Mouse (Mus musculus) MEL (cell line): ENCODE data around the gene Atp10a. TPM values are rescaled to one million over a fixed set of nuclear protein-coding genes. Genes with fewer than 3 reads are reported as not detected.

ENCODE experiments used
- DNase-seq: peaks from one replicate; pipeline ENCODE4 v3.0.0; 2011; ENCODE audit warnings: low read depth, low spot score
- H3K27ac ChIP-seq: 2 replicates; pipeline ENCODE4 v1.5.1; 2012; ENCODE audit warnings: low read depth, mild to moderate bottlenecking, control low read depth, low read length, moderate library complexity; ENCODE audit not compliant: control insufficient read depth
- H3K27me3 ChIP-seq, 2 experiments: fragments of 150-350 bp in 1 of 2; sonication (generic) in 1 of 2; 2 replicates each; pipeline ENCODE4 v1.6.1; 2012; ENCODE audit warnings: low read length in 2 of 2, mild to moderate bottlenecking in 2 of 2, improper control_type of control experiment in 1 of 2, moderate library complexity in 1 of 2; ENCODE audit not compliant: insufficient read depth in 2 of 2, control insufficient read depth in 1 of 2
- H3K36me3 ChIP-seq, 2 experiments: 2 replicates each; pipeline ENCODE4 v1.6.1; 2012 to 2014; ENCODE audit warnings: low read length in 2 of 2, improper control_type of control experiment in 1 of 2, inconsistent platforms in 1 of 2, mild to moderate bottlenecking in 1 of 2; ENCODE audit not compliant: insufficient read depth in 2 of 2, control insufficient read depth in 1 of 2
- H3K4me1 ChIP-seq, 2 experiments: fragments of 150-350 bp in 1 of 2; sonication (generic) in 1 of 2; 2 replicates each; pipeline ENCODE4 v1.6.1; 2012; ENCODE audit warnings: low read length in 2 of 2, improper control_type of control experiment in 1 of 2, mild to moderate bottlenecking in 1 of 2; ENCODE audit not compliant: insufficient read depth in 2 of 2, control insufficient read depth in 1 of 2
- H3K4me3 ChIP-seq, 2 experiments: fragments of 150-350 bp in 1 of 2; sonication (generic) in 1 of 2; 2 replicates each; pipeline ENCODE4 v1.5.1; 2012; ENCODE audit warnings: low read depth in 2 of 2, low read length in 2 of 2, mild to moderate bottlenecking in 2 of 2, moderate library complexity in 2 of 2, control low read depth in 1 of 2, improper control_type of control experiment in 1 of 2; ENCODE audit not compliant: control insufficient read depth in 1 of 2, insufficient read depth in 1 of 2
- H3K79me2 ChIP-seq: 2 replicates; pipeline ENCODE4 v1.6.1; 2012; ENCODE audit warnings: mild to moderate bottlenecking, low read length, moderate library complexity; ENCODE audit not compliant: control insufficient read depth, poor library complexity, insufficient read depth
- H3K9ac ChIP-seq: 2 replicates; pipeline ENCODE4 v1.6.1; 2012; ENCODE audit warnings: low read depth, mild to moderate bottlenecking, control low read depth, low read length, moderate library complexity; ENCODE audit not compliant: control insufficient read depth, poor library complexity, severe bottlenecking
- H3K9me3 ChIP-seq: fragments of 150-350 bp; sonication (generic); replicated peaks from 2 replicates; pipeline ENCODE4 v1.6.1; 2012; ENCODE audit warnings: mild to moderate bottlenecking, low read length, improper control_type of control experiment, moderate library complexity; ENCODE audit not compliant: insufficient read depth
- BHLHE40 ChIP-seq: IDR thresholded peaks from 2 replicates; pipeline ENCODE4 v1.6.1; 2012; ENCODE audit warnings: low read depth, mild to moderate bottlenecking, inconsistent platforms, low read length, improper control_type of control experiment, borderline replicate concordance
- CHD1 ChIP-seq: IDR thresholded peaks from 2 replicates; pipeline ENCODE4 v1.6.1; 2012; ENCODE audit warnings: low read depth, mild to moderate bottlenecking, inconsistent platforms, low read length, improper control_type of control experiment
- EP300 ChIP-seq, 2 experiments: IDR thresholded peaks; 2 replicates each; pipeline ENCODE4 v1.6.1; 2011; ENCODE audit warnings: improper control_type of control experiment in 2 of 2, low read length in 2 of 2, low read depth in 1 of 2, mild to moderate bottlenecking in 1 of 2
- ETS1 ChIP-seq: IDR thresholded peaks from 2 replicates; pipeline ENCODE4 v1.6.1; 2012; ENCODE audit warnings: low read depth, mild to moderate bottlenecking, inconsistent platforms, low read length, improper control_type of control experiment, moderate library complexity
- HCFC1 ChIP-seq: IDR thresholded peaks from 2 replicates; pipeline ENCODE4 v1.6.1; 2012; ENCODE audit warnings: low read depth, mild to moderate bottlenecking, inconsistent platforms, low read length, improper control_type of control experiment, moderate library complexity
- MAX ChIP-seq: IDR thresholded peaks from 2 replicates; pipeline ENCODE4 v1.6.1; 2011; ENCODE audit warnings: low read length, improper control_type of control experiment
- MYB ChIP-seq: IDR thresholded peaks from 2 replicates; pipeline ENCODE4 v1.6.1; 2011; ENCODE audit warnings: mild to moderate bottlenecking, low read depth, low read length, improper control_type of control experiment
- RAD21 ChIP-seq: IDR thresholded peaks from 2 replicates; pipeline ENCODE4 v1.6.1; 2011; ENCODE audit warnings: mild to moderate bottlenecking, low read depth, low read length, improper control_type of control experiment
- RCOR1 ChIP-seq: IDR thresholded peaks from 2 replicates; pipeline ENCODE4 v1.6.1; 2012; ENCODE audit warnings: low read depth, mild to moderate bottlenecking, inconsistent platforms, low read length, improper control_type of control experiment
- SIN3A ChIP-seq: IDR thresholded peaks from 2 replicates; pipeline ENCODE4 v1.6.1; 2012; ENCODE audit warnings: low read length, improper control_type of control experiment, inconsistent platforms
- UBTF ChIP-seq: IDR thresholded peaks from 2 replicates; pipeline ENCODE4 v1.6.1; 2012; ENCODE audit warnings: low read depth, mild to moderate bottlenecking, inconsistent platforms, low read length, improper control_type of control experiment, moderate library complexity, borderline replicate concordance; ENCODE audit not compliant: insufficient read depth
- USF1 ChIP-seq: IDR thresholded peaks from 2 replicates; pipeline ENCODE4 v1.6.1; 2014; ENCODE audit warnings: low read depth, mild to moderate bottlenecking, inconsistent platforms, low read length, improper control_type of control experiment, moderate library complexity
- USF2 ChIP-seq, 2 experiments: IDR thresholded peaks; 2 replicates each; pipeline ENCODE4 v1.6.1; 2011 to 2012; ENCODE audit warnings: improper control_type of control experiment in 2 of 2, low read length in 2 of 2, borderline replicate concordance in 1 of 2, inconsistent platforms in 1 of 2, low read depth in 1 of 2, mild to moderate bottlenecking in 1 of 2; ENCODE audit not compliant: insufficient read depth in 1 of 2
- polyA plus RNA-seq, 2 experiments: library from polyadenylated mRNA; stranded (reverse) in 1 of 2; unstranded in 1 of 2; fragments of >175 nt in 1 of 2; fragments of >200 nt in 1 of 2; gene quantifications; 2 replicates each; pipeline versions ENCODE4 v1.2.1 to v1.2.4; 2012; ENCODE audit warnings: low replicate concordance in 2 of 2, low read depth in 1 of 2; ENCODE audit not compliant: insufficient read length in 2 of 2, insufficient read depth in 1 of 2, missing spikeins in 1 of 2
- total RNA-seq: library from RNA; depleted of rRNA; stranded (reverse); fragments of 300-350 nt; gene quantifications from 2 replicates; pipeline ENCODE4 v1.2.3, GENCODE M21; 2012

Gene Atp10a
- total and polyA plus RNA-seq, 3 experiments = not detected

DNA sequence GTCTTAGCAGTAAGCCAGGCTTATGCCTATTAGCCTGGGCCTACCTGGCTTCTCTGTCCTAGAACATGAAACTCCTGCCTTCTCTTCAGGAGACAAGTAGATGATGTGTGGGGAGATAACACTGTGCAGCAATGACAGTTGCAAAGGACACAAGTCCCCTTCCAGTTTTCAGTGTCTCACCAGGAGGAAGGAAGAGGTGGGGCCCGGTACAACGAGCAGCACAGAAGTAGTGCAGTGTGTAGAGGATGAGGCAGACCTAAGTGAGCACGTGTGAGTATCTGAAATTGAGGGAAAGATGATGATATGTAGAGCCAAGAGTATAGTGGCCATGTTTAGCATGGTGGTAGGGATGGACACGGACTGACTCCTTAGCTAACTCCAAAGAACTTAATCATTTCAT, 86.0 kb downstream of the Atp10a start:
- TF ChIP-seq USF2 (IDR thresholded peaks at IDR 0.05; ENCODE audit: borderline replicate concordance in 1 of 2, insufficient read depth in 1 of 2, low read depth in 1 of 2, low read length in 2 of 2) (no peak), RCOR1 (no peak), CHD1 (no peak), EP300 (IDR thresholded peaks at IDR 0.05; ENCODE audit: low read depth in 1 of 2, low read length in 2 of 2) (no peak), RAD21 (no peak), MAX (no peak), HCFC1 (no peak), BHLHE40 (no peak), UBTF (no peak), USF1 (no peak), MYB (no peak), SIN3A (no peak)
- no peaks in the 10 kb centered on the region for H3K9me3 ChIP-seq
- no peak overlapping the region for H3K27ac ChIP-seq
- H3K79me2 ChIP-seq = no peaks in the 10 kb centered on the region
- H3K27me3 ChIP-seq = no peaks in the 10 kb centered on the region
- no peaks in the 10 kb centered on the region for H3K4me1 ChIP-seq
- DNase-seq = no peak
- no peak overlapping the region for H3K4me3 ChIP-seq
- no peaks in the 10 kb centered on the region for H3K36me3 ChIP-seq
- H3K9ac ChIP-seq = no peak overlapping the region

- H3K79me2 ChIP-seq = no peaks in the 10 kb centered on the region
- no peak overlapping the region for H3K4me3 ChIP-seq
Measured at GRCm38 (mm10) chr7:58742648-58743047, 86.7 kb downstream of the Atp10a start.

More at GRCm38 (mm10) chr7:58742648-58743047, 86.7 kb downstream of the Atp10a start:
- Histone ChIP-seq H3K4me1 (no peaks in the 10 kb centered on the region), H3K27ac (no peak overlapping the region), H3K9ac (no peak overlapping the region), H3K36me3 (no peaks in the 10 kb centered on the region), H3K27me3 (no peaks in the 10 kb centered on the region), H3K9me3 (no peaks in the 10 kb centered on the region)
- no peak for TF ChIP-seq EP300 (IDR thresholded peaks at IDR 0.05; ENCODE audit: low read depth in 1 of 2, low read length in 2 of 2)
- TF ChIP-seq CHD1 = no peak
- no peak for TF ChIP-seq ETS1
- no peak for DNase-seq
